8 mouse cellular contexts compared by ENCODE assay signal in the genomic region with DNA sequence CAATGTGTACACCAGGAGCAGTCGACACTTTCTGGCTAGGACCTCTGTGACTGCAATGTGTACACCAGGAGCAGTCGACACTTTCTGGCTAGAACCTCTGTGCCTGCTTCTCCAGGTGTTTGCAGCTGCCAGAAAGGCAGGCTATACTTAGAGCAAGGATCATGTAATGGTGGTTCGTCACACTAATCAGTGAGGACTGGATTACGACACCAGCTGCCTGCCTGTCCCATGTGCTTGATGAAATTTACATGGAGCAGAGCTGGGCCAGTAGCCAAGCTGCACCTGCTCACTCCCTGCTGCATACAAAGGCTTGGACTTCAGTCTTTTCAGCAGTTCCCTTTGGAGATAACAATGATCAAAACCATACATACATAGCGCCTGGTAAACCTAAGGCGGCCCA. TPM values are rescaled to one million over a fixed set of nuclear protein-coding genes. Genes with fewer than 3 reads are reported as not detected.
DNase-seq lines count a peak whose midpoint lies in the region; ATAC-seq and TF ChIP-seq lines count a peak whose summit lies in the region.

No protein-coding gene starts in this region.

- ATAC-seq in embryonic facial prominence, embryonic 14.5 days (ENCODE audit: low read depth) = peak; percentile 80
- ATAC-seq in heart, postnatal 0 days (ENCODE audit: insufficient read depth, low read depth) = peak; percentile 84
- ATAC-seq in stomach, embryonic 15.5 days (ENCODE audit: insufficient read depth, low FRiP score, low read depth) = peak; percentile 68

- no peaks in the 10 kb centered on the region; the same call in 1 of the 2 replicates for H3K36me3 ChIP-seq in embryonic facial prominence, embryonic 14.5 days (ENCODE audit: control insufficient read depth, insufficient read depth, low read length)
- H3K36me3 ChIP-seq in heart, postnatal 0 days (replicated peaks; ENCODE audit: control insufficient read depth, insufficient read depth, low read length) = no peaks in the 10 kb centered on the region; the same call in 1 of the 2 replicates
- H3K36me3 ChIP-seq in stomach, embryonic 15.5 days = no peaks in the 10 kb centered on the region

- no peaks in the 10 kb centered on the region for H3K27me3 ChIP-seq in embryonic facial prominence, embryonic 14.5 days (replicated peaks; ENCODE audit: control insufficient read depth, insufficient read depth, low read length)
- H3K27me3 ChIP-seq in heart, postnatal 0 days (ENCODE audit: control insufficient read depth, insufficient read depth, low read length) = no peaks in the 10 kb centered on the region
- H3K27me3 ChIP-seq in stomach, embryonic 15.5 days (replicated peaks) = no peaks in the 10 kb centered on the region

- peak overlapping the region; percentile 84 for H3K27ac ChIP-seq in embryonic facial prominence, embryonic 14.5 days (replicated peaks; ENCODE audit: low read depth, low read length)
- peak overlapping the region; percentile 82 for H3K27ac ChIP-seq in heart, postnatal 0 days (ENCODE audit: low read depth)
- H3K27ac ChIP-seq in stomach, embryonic 15.5 days = peak overlapping the region; percentile 93

- no peak overlapping the region for H3K4me3 ChIP-seq in embryonic facial prominence, embryonic 14.5 days (ENCODE audit: low read depth, low read length)
- H3K4me3 ChIP-seq in heart, postnatal 0 days (ENCODE audit: low read depth, low read length) = peak overlapping the region; percentile 30
- peak overlapping the region; percentile 17 for H3K4me3 ChIP-seq in stomach, embryonic 15.5 days (replicated peaks)

- H3K9ac ChIP-seq in embryonic facial prominence, embryonic 14.5 days (ENCODE audit: low read depth, low read length) = no peak overlapping the region
- H3K9ac ChIP-seq in heart, postnatal 0 days (replicated peaks; ENCODE audit: low read depth, low read length) = peak overlapping the region; percentile 44; the same call in 1 of the 2 replicates
- H3K9ac ChIP-seq in stomach, embryonic 15.5 days = no peak overlapping the region

- TF ChIP-seq CTCF in heart, postnatal 0 days (IDR thresholded peaks at IDR 0.05; ENCODE audit: low read depth) = no peak

- peak overlapping the region; percentile 40 for H3K4me2 ChIP-seq in embryonic facial prominence, embryonic 14.5 days (ENCODE audit: low read depth, low read length)
- peak overlapping the region; percentile 57 for H3K4me2 ChIP-seq in heart, postnatal 0 days (ENCODE audit: low read depth, low read length)
- peak overlapping the region; percentile 43 for H3K4me2 ChIP-seq in stomach, embryonic 15.5 days

- H3K9me3 ChIP-seq in embryonic facial prominence, embryonic 14.5 days (ENCODE audit: control insufficient read depth, low read length) = no peaks in the 10 kb centered on the region
- no peaks in the 10 kb centered on the region for H3K9me3 ChIP-seq in heart, postnatal 0 days (replicated peaks; ENCODE audit: control insufficient read depth, low read length)
- H3K9me3 ChIP-seq in stomach, embryonic 15.5 days = no peaks in the 10 kb centered on the region

- peaks cover 41% of the 10 kb centered on the region for H3K4me1 ChIP-seq in embryonic facial prominence, embryonic 14.5 days (ENCODE audit: control insufficient read depth, insufficient read depth, low read length)
- peaks cover 35% of the 10 kb centered on the region for H3K4me1 ChIP-seq in heart, postnatal 0 days (ENCODE audit: control insufficient read depth, insufficient read depth)
- H3K4me1 ChIP-seq in stomach, embryonic 15.5 days = peaks cover 47% of the 10 kb centered on the region

- DNase-seq in layer of hippocampus, adult 8-10 months (ENCODE audit: low spot score in 2 of 2) = peak; percentile 32 to 48
- DNase-seq in layer of hippocampus, postnatal 14 days (ENCODE audit: low spot score in 2 of 2) = no peak
- DNase-seq in embryonic facial prominence, embryonic 14.5 days (ENCODE audit: low spot score) = peak; percentile 93
- DNase-seq in heart, postnatal 0 days (ENCODE audit: low spot score) = peak; percentile 84
- peak; percentile 61 for DNase-seq in large intestine, adult 2 months (ENCODE audit: low read depth, low spot score)
- peak; percentile 64 to 82 for DNase-seq in lung, postnatal 4 days
- no peak for DNase-seq in thymus, adult 18-20 months

- TF ChIP-seq EP300 in heart, postnatal 0 days (IDR thresholded peaks at IDR 0.05; ENCODE audit: low read depth) = no peak

- WGBS in embryonic facial prominence, embryonic 14.5 days = 39% methylated on average over 6 of the region's 6 CpGs
- 12% methylated on average over 6 of the region's 6 CpGs for WGBS in heart, postnatal 0 days
- 23% methylated on average over 6 of the region's 6 CpGs for WGBS in large intestine, adult 2 months
- 34% methylated on average over 6 of the region's 6 CpGs for WGBS in stomach, embryonic 15.5 days

RNA-seq across cellular contexts. Expression of a gene that starts 23.7 kb away (rescaled TPM):
- total RNA-seq in layer of hippocampus, adult 8-10 months (2022) = 100 to 1,000 TPM; 176 to 194 (median 184) TPM
- 100 to 1,000 TPM; 121 to 130 TPM for total RNA-seq in layer of hippocampus, postnatal 14 days (2021)
- polyA plus RNA-seq in embryonic facial prominence, embryonic 14.5 days (2014; fragmentation: Nextera tagmentation; extraction: Ambion mirVana) = 18.8 and 19.0 TPM in 2 replicates
- total RNA-seq in heart, postnatal 0 days (2014; rRNA removed; ENCODE audit: low replicate concordance) = 80.6 and 85.7 TPM in 2 replicates
- 12.5 and 15.0 TPM in 2 replicates for polyA plus RNA-seq in heart, postnatal 0 days (2015; fragmentation: Nextera tagmentation; extraction: Ambion mirVana)
- 78.2 and 81.5 TPM in 2 replicates for polyA plus RNA-seq in large intestine, adult 2 months (2012; rRNA removed)
- polyA plus RNA-seq in stomach, embryonic 15.5 days (2015; fragmentation: Nextera tagmentation; extraction: Ambion mirVana) = 20.0 and 23.1 TPM in 2 replicates

RNA-seq across cellular contexts. Expression of a gene that starts 41.2 kb away (rescaled TPM):
- 10 to 100 TPM; 39.0 to 49.8 (median 42.1) TPM for total RNA-seq in layer of hippocampus, adult 8-10 months (2022)
- 10 to 100 TPM; 65.3 to 70.2 TPM for total RNA-seq in layer of hippocampus, postnatal 14 days (2021)
- polyA plus RNA-seq in embryonic facial prominence, embryonic 14.5 days (2014; fragmentation: Nextera tagmentation; extraction: Ambion mirVana) = 272 and 274 TPM in 2 replicates
- total RNA-seq in heart, postnatal 0 days (2014; rRNA removed; ENCODE audit: low replicate concordance) = 113 and 125 TPM in 2 replicates
- polyA plus RNA-seq in heart, postnatal 0 days (2015; fragmentation: Nextera tagmentation; extraction: Ambion mirVana) = 182 and 185 TPM in 2 replicates
- 79.3 and 93.1 TPM in 2 replicates for polyA plus RNA-seq in large intestine, adult 2 months (2012; rRNA removed)
- 247 and 276 TPM in 2 replicates for polyA plus RNA-seq in stomach, embryonic 15.5 days (2015; fragmentation: Nextera tagmentation; extraction: Ambion mirVana)

RNA-seq across cellular contexts. Expression of a gene that starts 59.5 kb away (rescaled TPM):
- 10 to 100 TPM; 17.5 to 20.4 (median 18.4) TPM for total RNA-seq in layer of hippocampus, adult 8-10 months (2022)
- 10 to 100 TPM; 16.1 to 20.3 TPM for total RNA-seq in layer of hippocampus, postnatal 14 days (2021)
- polyA plus RNA-seq in embryonic facial prominence, embryonic 14.5 days (2014; fragmentation: Nextera tagmentation; extraction: Ambion mirVana) = 5.9 and 6.7 TPM in 2 replicates
- total RNA-seq in heart, postnatal 0 days (2014; rRNA removed; ENCODE audit: low replicate concordance) = 5.3 and 12.3 TPM in 2 replicates
- polyA plus RNA-seq in heart, postnatal 0 days (2015; fragmentation: Nextera tagmentation; extraction: Ambion mirVana) = 1.4 and 1.9 TPM in 2 replicates
- 2.2 and 3.5 TPM in 2 replicates for polyA plus RNA-seq in large intestine, adult 2 months (2012; rRNA removed)
- polyA plus RNA-seq in stomach, embryonic 15.5 days (2015; fragmentation: Nextera tagmentation; extraction: Ambion mirVana) = 3.8 and 5.3 TPM in 2 replicates

Comparison
In these comparisons a context has a peak if more than half of its experiments do, and no peak if none do; other contexts are left out.
1. DNase-seq: peak in layer of hippocampus, adult 8-10 months (2 of 2), embryonic facial prominence, embryonic 14.5 days (single experiment), heart, postnatal 0 days (single experiment), large intestine, adult 2 months (single experiment) and lung, postnatal 4 days (2 of 2); none in layer of hippocampus, postnatal 14 days (0 of 2) and thymus, adult 18-20 months (0 of 2).
2. Peak in every context shown above with its lines, with median percentiles within 50 percentile points of each other: ATAC-seq, H3K27ac ChIP-seq and H3K4me2 ChIP-seq.